Mouse (Mus musculus) heart, embryonic 13.5 days (tissue): ENCODE results near the gene Pttg1. TPM values are rescaled to one million over a fixed set of nuclear protein-coding genes. Genes with fewer than 3 reads are reported as not detected.

Experiments used
- ATAC-seq: fragments of 200-750 bp; cut with Nextera tagmentation; 2 replicates; pipeline ENCODE4 v1.8.0; 2017; ENCODE audit warnings: moderate TSS enrichment; ENCODE audit not compliant: insufficient number of reproducible peaks, low FRiP score, low TSS enrichment; ENCODE audit errors: extremely low read depth
- H3K27ac ChIP-seq: fragments of 300-500 bp; sonication (generic); replicated peaks from 2 replicates; pipeline ENCODE4 v1.5.1; 2015; ENCODE audit warnings: moderate library complexity, mild to moderate bottlenecking, inconsistent platforms
- H3K27me3 ChIP-seq: fragments of 300-500 bp; sonication (generic); replicated peaks from 2 replicates; pipeline ENCODE4 v1.6.1; 2015; ENCODE audit warnings: mild to moderate bottlenecking, inconsistent platforms
- H3K36me3 ChIP-seq: fragments of 300-500 bp; sonication (generic); 2 replicates; pipeline ENCODE4 v1.6.1; 2015; ENCODE audit warnings: mild to moderate bottlenecking, inconsistent platforms
- H3K4me1 ChIP-seq: fragments of 300-500 bp; sonication (generic); 2 replicates; pipeline ENCODE4 v1.6.1; 2015; ENCODE audit warnings: inconsistent platforms
- H3K4me2 ChIP-seq: fragments of 300-500 bp; sonication (generic); 2 replicates; pipeline ENCODE4 v1.6.1; 2015; ENCODE audit warnings: inconsistent platforms, mild to moderate bottlenecking, moderate library complexity
- H3K4me3 ChIP-seq: fragments of 300-500 bp; sonication (generic); 2 replicates; pipeline ENCODE4 v1.5.1; 2015; ENCODE audit warnings: moderate library complexity, mild to moderate bottlenecking, inconsistent platforms
- H3K9ac ChIP-seq: fragments of 300-500 bp; sonication (generic); 2 replicates; pipeline ENCODE4 v1.6.1; 2015; ENCODE audit warnings: inconsistent platforms, mild to moderate bottlenecking, moderate library complexity
- H3K9me3 ChIP-seq: fragments of 300-500 bp; sonication (generic); 2 replicates; pipeline ENCODE4 v1.6.1; 2016; ENCODE audit warnings: inconsistent platforms
- WGBS: fragments of 180-500 bp; shearing (Covaris S2); methylation state at CpG from one replicate; pipeline ENCODE4 v1.1.7; 2015; ENCODE audit warnings: mixed read lengths; 5-methylcytosine and 5-hydroxymethylcytosine counted together
- polyA plus RNA-seq: library from polyadenylated mRNA; unstranded; fragments of >200 nt; fragmentation: Nextera tagmentation; extraction: Ambion mirVana; gene quantifications from 2 replicates; pipeline ENCODE4 v1.2.1, GENCODE M21; 2015

Pttg1 gene
- polyA plus RNA-seq, 1 experiment from 2014 or later: 113 TPM

DNA sequence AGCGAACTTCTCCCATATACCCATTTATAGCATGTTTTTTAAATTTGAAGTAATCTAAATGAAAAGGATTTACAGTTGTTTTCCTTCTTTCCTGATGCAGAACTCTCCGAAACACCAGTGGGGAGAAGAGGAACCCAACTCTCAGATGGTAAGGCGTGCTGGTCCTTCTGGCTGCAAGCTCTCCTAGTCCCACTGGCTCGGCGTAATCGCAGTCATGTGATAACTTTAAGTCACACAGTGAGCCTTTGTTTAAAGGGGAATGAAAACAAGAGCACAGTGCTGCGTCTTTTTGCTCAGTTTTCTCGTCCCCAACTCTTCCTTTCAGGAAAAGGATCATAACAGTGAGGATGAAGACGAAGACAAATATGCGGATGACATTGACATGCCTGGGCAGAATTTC lies 15.1 kb upstream of the Pttg1 start:
- H3K27me3 ChIP-seq: no peaks in the 10 kb centered on the region
- H3K4me2 ChIP-seq: no peak overlapping the region
- H3K36me3 ChIP-seq: peaks cover 91% of the 10 kb centered on the region
- no peak for ATAC-seq
- no peak overlapping the region for H3K27ac ChIP-seq
- WGBS: 91% methylated on average over 10 of the region's 10 CpGs
- no peak overlapping the region for H3K4me3 ChIP-seq
- H3K9ac ChIP-seq: no peak overlapping the region
- peaks cover 2% of the 10 kb centered on the region; the same call in 1 of the 2 replicates for H3K4me1 ChIP-seq
- H3K9me3 ChIP-seq: no peaks in the 10 kb centered on the region

DNA sequence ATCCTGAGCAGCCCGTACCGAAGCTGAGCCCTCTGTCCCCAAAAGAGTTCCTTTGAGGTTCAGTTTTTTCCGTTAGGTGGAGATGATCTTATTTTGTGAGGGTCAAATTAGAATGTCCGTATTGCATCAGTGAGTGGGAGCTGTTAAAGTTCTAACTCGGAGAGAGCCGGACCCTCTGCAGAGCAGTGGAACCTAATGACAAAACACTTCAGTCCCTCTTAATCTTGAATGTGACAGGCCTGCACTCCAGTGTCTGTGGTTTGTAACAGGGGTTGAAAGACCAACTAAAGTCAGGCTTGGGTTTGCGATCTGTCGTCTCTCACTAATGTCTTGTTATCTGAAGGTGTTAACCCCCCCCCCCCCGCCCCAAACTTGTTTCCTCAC lies 8.0 kb upstream of the Pttg1 start:
- H3K4me2 ChIP-seq: peak overlapping the region; percentile 78
- peak overlapping the region; percentile 24 for H3K27ac ChIP-seq
- H3K4me1 ChIP-seq: peaks cover 19% of the 10 kb centered on the region
- H3K36me3 ChIP-seq: peaks cover 20% of the 10 kb centered on the region
- H3K9ac ChIP-seq: peak overlapping the region; percentile 89
- no peaks in the 10 kb centered on the region; the same call in 1 of the 2 replicates for H3K27me3 ChIP-seq
- H3K9me3 ChIP-seq: no peaks in the 10 kb centered on the region
- H3K4me3 ChIP-seq: peak overlapping the region; percentile 77
- ATAC-seq: no peak
- under 1% methylated on average over 9 of the region's 9 CpGs for WGBS

DNA sequence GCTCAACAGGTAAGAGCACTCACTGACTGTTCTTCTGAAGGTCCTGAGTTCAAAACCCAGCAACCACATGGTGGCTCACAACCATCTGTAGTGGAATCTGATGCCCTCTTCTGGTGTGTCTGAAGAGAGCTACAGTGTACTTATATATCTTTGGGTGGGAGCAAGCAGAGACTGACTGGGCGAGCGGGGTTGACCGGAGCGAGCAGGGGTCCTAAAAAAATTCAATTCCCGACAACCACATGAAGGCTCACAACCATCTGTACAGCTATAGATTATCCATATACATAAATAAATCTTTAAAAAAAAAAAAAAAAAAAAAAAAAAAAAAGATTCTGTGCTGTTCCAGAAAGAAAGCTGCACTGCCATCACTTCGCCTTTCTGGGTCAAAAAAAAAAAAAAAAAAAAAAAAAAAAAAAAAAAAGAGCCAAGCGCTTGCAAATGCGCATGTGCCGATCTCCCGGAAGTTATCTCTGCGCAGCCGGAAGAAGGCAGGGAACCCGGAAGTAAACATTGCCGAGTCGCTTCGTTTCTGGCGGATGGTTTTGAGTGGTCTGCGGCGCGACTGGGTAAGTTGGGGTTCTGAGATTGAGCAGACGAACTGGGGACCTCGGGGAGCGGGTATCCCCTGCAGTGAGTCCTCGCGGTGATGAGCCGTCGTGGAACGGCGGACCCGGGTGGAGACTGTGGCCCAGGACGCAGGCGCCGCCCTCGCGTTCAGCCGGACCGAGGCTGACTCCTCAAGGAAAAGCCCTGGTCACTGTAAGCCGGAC lies 7.4 kb upstream of the Pttg1 start, which contains the start of gene Slu7:
Gene Slu7 (plus strand): TSS at position 491 of the 770 bp plus-strand sequence.
- Histone ChIP-seq H3K4me3 (peak within 1 kb of the TSS; percentile 77), H3K27ac (peak within 1 kb of the TSS; percentile 24), H3K9ac (peak within 1 kb of the TSS; percentile 89), H3K4me2 (peak within 1 kb of the TSS; percentile 78), H3K36me3 (peaks cover 14% of the 10 kb centered on the region), H3K27me3 (no peaks in the 10 kb centered on the region; the same call in 1 of the 2 replicates), H3K9me3 (no peaks in the 10 kb centered on the region), H3K4me1 (peaks cover 19% of the 10 kb centered on the region)
- WGBS: 6% methylated on average over 38 of the region's 38 CpGs
- ATAC-seq: peak; percentile 58

DNA sequence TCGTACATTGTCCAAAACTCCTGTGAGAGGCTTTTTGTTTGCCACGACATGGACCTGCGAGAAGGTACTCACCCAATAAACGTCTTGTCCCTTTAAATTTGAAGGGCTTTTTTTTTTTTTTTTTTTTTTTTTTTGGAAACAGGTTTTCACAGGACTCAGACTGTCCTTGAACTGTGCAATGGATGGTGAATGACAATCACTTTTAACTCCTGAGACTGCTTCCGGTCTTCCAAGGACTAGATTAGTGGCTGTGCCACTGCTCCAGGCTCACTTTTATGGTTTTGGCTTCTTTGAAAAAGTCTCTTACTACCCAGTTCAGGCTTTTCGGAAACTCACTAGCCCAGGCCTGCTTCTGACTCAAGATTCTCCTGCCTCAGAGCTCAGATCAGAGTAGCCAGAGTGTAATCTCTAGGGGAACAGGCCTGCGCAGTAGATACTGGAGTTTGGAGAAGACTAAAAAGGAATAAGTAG lies 398 bp upstream of the Pttg1 start:
- peaks cover 27% of the 10 kb centered on the region for H3K36me3 ChIP-seq
- H3K4me2 ChIP-seq: peak overlapping the region; percentile 70
- ATAC-seq: 0 out of 2 replicates have a peak, but pooled peaks have one; percentile 24
- 17% methylated on average over 7 of the region's 7 CpGs for WGBS
- peak overlapping the region; percentile 78 for H3K27ac ChIP-seq
- no peaks in the 10 kb centered on the region for H3K9me3 ChIP-seq
- peaks cover 13% of the 10 kb centered on the region for H3K4me1 ChIP-seq
- no peaks in the 10 kb centered on the region; the same call in 1 of the 2 replicates for H3K27me3 ChIP-seq
- H3K4me3 ChIP-seq: peak overlapping the region; percentile 70
- H3K9ac ChIP-seq: peak overlapping the region; percentile 86

DNA sequence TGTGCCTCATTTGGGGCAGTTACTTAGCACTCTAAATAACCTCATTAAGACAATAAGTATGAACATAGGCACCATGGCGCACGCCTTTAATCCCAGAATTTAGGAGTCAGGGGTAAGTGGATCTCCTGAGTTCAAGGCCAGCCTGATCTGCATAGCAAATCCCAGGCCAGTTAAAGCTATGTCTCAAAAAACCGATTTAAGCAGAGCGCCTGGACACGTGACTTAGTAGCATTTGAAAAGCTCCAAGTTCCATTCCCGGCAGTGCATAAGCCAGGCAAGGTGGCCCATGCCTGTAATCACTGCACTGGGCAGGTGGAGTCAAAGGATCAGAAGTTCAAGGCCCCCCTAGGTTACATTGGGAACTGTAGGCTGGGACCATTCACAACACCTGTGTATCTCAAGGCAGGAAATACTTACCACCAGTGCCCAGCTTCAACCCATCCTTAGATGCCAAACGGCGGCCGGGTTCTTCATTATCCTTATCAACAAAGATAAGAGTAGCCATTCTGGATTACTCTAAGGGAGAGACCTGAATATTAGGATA lies 813 bp downstream of the Pttg1 start:
- H3K9ac ChIP-seq: peak overlapping the region; percentile 86
- H3K4me2 ChIP-seq: peak overlapping the region; percentile 70
- 65% methylated on average over 9 of the region's 9 CpGs for WGBS
- no peak overlapping the region for H3K27ac ChIP-seq
- H3K36me3 ChIP-seq: peaks cover 38% of the 10 kb centered on the region
- H3K9me3 ChIP-seq: no peaks in the 10 kb centered on the region
- no peak for ATAC-seq
- no peaks in the 10 kb centered on the region for H3K27me3 ChIP-seq
- H3K4me1 ChIP-seq: peaks cover 13% of the 10 kb centered on the region
- peak overlapping the region; percentile 70 for H3K4me3 ChIP-seq

DNA sequence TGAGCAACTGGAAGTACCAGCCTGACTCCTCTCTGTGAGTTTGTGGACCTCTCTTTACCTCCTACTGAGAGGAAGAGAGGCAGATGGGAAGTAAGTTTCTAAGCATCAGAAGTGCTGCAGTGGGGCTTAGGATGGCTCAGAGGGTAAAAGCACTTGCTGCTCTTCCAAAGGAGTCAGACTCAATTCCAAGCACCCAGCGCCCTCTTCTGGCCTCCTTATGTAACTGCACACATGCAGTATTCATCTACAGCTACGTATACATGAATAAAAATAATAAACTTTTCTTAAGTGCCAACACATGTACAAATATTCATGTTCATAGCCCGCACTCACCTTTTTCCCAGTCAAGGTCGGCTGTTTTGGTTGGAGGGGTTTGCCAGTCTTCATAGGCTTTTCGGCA lies 1.7 kb downstream of the Pttg1 start:
- Histone ChIP-seq H3K4me2 (no peak overlapping the region), H3K4me3 (no peak overlapping the region)
- 69% methylated on average over 5 of the region's 5 CpGs for WGBS

DNA sequence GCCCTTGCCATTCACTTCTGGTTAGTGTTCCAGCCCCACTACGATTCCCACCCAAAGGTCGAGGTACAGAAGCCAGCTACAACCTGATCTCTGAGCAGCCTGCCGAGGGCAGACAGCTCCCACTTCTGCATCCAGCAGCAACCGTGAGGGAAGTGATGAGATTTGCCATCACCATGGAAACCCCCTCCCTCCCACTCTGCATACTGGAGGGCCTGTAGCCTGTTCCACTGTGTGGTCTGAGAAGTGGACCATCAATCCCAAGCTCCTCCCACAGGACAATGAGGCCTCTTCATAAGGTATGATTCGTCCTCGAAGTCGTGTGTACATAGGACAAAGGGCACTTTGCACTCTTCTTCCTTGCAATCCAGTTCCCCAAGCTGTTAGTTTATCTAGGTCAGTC lies 8.8 kb downstream of the Pttg1 start:
- Histone ChIP-seq H3K9ac (no peak overlapping the region), H3K9me3 (no peaks in the 10 kb centered on the region), H3K27ac (no peak overlapping the region), H3K4me2 (no peak overlapping the region), H3K4me3 (no peak overlapping the region), H3K36me3 (peaks cover 26% of the 10 kb centered on the region), H3K27me3 (no peaks in the 10 kb centered on the region), H3K4me1 (no peaks in the 10 kb centered on the region)
- 58% methylated on average over 7 of the region's 7 CpGs for WGBS
- no peak for ATAC-seq

More for the DNA sequence above, 1.7 kb downstream of the Pttg1 start:
- no peak overlapping the region for H3K9ac ChIP-seq
- H3K27ac ChIP-seq: no peak overlapping the region
- no peaks in the 10 kb centered on the region for H3K27me3 ChIP-seq
- H3K9me3 ChIP-seq: no peaks in the 10 kb centered on the region
- ATAC-seq: no peak
- peaks cover 45% of the 10 kb centered on the region for H3K36me3 ChIP-seq
- H3K4me1 ChIP-seq: peaks cover 13% of the 10 kb centered on the region

DNA sequence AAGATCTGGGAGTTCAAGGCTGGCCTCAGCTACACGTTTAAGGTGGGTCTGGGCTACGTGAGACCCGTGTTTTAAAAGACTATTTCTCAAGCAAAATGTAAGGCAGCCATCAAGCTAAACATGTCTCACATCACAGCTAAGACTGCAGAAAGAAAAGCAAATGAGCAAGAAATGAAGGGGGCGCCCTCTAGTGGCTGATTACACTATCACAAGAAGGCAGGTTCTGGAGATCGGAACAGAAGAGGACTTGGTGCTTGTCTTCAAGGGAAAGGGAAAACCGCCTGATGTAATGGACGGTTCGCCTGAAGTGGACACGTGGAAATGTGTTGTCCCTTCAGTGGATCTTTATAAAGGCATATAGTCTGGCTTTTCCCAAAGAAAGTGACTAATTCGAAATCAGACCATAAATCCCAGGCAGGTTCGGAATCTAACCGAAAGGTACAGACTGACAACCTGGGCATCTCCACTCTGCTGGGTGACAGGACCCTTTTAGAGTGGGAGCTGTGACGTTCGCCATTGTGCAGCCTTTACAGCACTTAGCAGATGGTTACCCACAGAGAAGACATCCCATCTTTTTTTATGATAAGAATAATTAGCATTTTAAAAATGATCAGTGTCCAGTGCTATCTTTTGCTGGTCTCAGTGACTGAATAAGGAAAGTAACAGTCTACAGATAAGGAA lies 13.1 kb downstream of the Pttg1 start:
- 23% methylated on average over 14 of the region's 14 CpGs for WGBS

DNA sequence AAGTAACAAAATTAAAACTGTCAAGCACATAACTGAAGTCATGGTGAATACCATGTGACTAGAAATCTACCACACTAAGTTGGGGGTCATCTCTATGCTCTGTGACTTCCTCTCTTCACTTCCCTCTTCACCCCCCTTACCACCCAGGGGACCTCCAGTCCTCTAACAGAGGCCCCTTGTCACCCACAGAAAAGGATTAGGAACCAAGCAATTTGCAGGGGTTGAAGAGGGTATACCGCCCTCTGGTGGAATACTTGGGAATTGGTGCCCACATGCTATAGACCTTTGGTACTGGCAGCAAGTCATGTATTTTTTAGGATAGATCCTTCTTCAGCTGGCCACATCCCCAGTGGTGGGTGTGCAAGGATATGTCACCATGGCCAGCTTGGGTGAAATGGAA lies 14.6 kb downstream of the Pttg1 start:
- no peak for ATAC-seq
- Histone ChIP-seq H3K4me2 (no peak overlapping the region), H3K4me3 (no peak overlapping the region), H3K27me3 (no peaks in the 10 kb centered on the region), H3K27ac (no peak overlapping the region), H3K9me3 (no peaks in the 10 kb centered on the region), H3K36me3 (no peaks in the 10 kb centered on the region), H3K9ac (no peak overlapping the region), H3K4me1 (no peaks in the 10 kb centered on the region)
- WGBS: 0% methylated on average over 1 of the region's 1 CpGs

More for the DNA sequence above, 13.1 kb downstream of the Pttg1 start:
- Histone ChIP-seq H3K4me3 (no peak overlapping the region), H3K36me3 (no peaks in the 10 kb centered on the region), H3K9me3 (no peaks in the 10 kb centered on the region), H3K4me2 (peak overlapping the region; percentile 25; the same call in 1 of the 2 replicates), H3K9ac (no peak overlapping the region), H3K4me1 (no peaks in the 10 kb centered on the region), H3K27me3 (no peaks in the 10 kb centered on the region), H3K27ac (no peak overlapping the region)
- no peak for ATAC-seq

DNA sequence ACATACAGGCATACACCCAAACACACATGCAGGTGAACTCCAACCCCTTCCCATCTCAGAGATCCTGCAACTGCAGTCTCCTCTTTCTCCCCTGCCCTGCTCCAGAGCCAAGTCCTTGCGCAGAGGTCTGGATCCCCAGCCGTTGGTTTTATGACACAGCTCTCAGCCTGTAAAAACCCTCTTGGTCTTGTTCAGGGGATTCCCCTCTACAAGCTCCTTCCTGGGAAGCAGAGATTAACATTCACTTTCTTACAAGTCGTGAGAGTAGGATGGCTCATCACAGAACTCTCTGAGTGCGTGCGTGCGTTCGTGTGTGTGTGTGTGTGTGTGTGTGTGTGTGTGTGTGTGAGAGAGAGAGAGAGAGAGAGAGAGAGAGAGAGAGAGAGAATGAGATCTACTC lies 15.8 kb downstream of the Pttg1 start:
- Histone ChIP-seq H3K4me1 (no peaks in the 10 kb centered on the region), H3K4me2 (no peak overlapping the region), H3K27me3 (no peaks in the 10 kb centered on the region), H3K4me3 (no peak overlapping the region), H3K9me3 (no peaks in the 10 kb centered on the region), H3K9ac (no peak overlapping the region), H3K27ac (no peak overlapping the region), H3K36me3 (no peaks in the 10 kb centered on the region)
- ATAC-seq: no peak
- 64% methylated on average over 7 of the region's 7 CpGs for WGBS

DNA sequence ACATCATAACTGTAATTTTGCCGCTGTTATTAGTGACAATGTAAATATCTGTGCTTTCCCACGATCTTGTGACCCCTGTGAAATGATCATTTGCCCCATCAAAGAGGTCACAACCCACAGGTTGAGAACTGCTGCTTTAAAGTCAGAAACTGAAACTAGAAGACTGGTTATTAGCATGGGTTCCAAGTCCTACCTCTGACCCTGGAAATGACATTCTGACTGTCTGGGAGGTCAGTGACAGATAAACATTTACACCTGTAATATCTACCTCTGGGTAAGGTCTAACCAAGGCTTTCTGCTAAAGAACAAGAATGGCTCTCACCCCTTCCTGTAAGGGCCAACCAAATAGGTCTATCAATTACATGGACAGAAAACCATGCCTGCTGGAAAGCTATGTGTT lies 17.2 kb downstream of the Pttg1 start:
- Histone ChIP-seq H3K4me1 (no peaks in the 10 kb centered on the region), H3K4me3 (no peak overlapping the region), H3K4me2 (no peak overlapping the region), H3K27me3 (no peaks in the 10 kb centered on the region), H3K27ac (no peak overlapping the region), H3K9ac (no peak overlapping the region), H3K36me3 (no peaks in the 10 kb centered on the region), H3K9me3 (peaks cover 9% of the 10 kb centered on the region)
- WGBS: 68% methylated on average over 2 of the region's 2 CpGs
- ATAC-seq: no peak
